Mouse (Mus musculus) bone marrow, adult 2 months (tissue): ENCODE measurements at regions not wholly inside any gene's neighbourhood (a gene's known extent, or its start where the extent isn't known, plus 50 kb on each side); places are given as distances from the start of the nearest gene placed in this dataset.

Experiments used
- CTCF ChIP-seq: fragments of 200-500 bp; IDR thresholded peaks from 2 replicates; pipeline ENCODE4 v1.5.1; 2011; ENCODE audit warnings: low read length, control low read depth; ENCODE audit not compliant: control insufficient read depth, insufficient read depth
- POLR2A ChIP-seq: fragments of 200-500 bp; IDR thresholded peaks from 2 replicates; pipeline ENCODE4 v1.6.1; 2011; ENCODE audit warnings: low read depth, mild to moderate bottlenecking, control low read depth, low read length, borderline replicate concordance; ENCODE audit not compliant: control insufficient read depth

DNA sequence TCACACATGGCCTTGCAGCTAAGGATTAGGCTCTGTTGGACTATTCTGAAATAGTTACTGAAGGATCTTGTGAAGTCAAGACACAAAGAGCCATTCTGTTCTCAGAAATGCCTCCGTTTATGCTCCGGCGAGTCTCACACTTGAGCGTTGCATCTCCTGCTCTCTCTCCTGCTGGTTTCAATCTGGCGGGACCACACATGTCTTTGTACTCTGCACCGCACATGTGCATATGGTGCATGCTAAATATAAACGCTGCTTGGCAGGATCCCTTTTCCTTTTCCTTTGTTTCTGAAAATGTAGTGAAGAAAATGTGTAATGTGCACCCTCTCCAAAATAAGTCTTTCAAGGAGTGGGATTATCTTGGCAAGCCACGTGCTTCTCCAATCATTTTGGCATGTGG, 196.4 kb upstream of the Kif2a start:
- TF ChIP-seq CTCF = no peak
- TF ChIP-seq POLR2A = no peak
